Mouse (Mus musculus): Measurements from ENCODE around the gene Dot1l.

DNA sequence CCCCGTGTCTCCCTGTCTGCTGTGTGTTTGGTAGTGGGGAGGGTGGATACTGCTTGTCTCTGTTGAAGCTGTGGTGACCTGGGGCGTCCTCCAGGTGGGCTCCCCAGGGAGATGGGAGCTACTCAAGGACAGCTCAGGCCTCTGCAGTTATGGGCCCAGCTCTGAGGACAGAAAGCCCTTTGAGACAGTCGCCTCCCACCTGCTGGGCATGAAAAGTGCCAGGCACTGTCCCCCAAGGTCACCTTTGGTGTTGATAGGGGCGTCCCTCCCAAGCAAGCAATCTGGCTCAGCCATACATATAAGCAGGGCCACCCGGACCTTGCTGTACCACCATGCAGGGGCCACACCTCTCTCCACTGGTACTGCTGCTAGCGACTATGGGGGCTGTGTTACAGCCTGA lies 49.9 kb downstream of the Dot1l start, which contains the start of gene Amh:
- TF ChIP-seq ZC3H11A (IDR thresholded peaks at IDR 0.05; ENCODE audit: borderline replicate concordance, low read depth, low read length) (no peak), ZNF384 (IDR thresholded peaks at IDR 0.05; ENCODE audit: low read depth, low read length) (no peak), MAFK (IDR thresholded peaks at IDR 0.05; ENCODE audit: insufficient read depth, low read depth, low read length) (no peak), CHD2 (IDR thresholded peaks at IDR 0.05; ENCODE audit: low read depth, low read length) (no peak)
